Mouse (Mus musculus): Measurements from ENCODE around the gene Cep44. TPM values are rescaled to one million over a fixed set of nuclear protein-coding genes. Genes with fewer than 3 reads are reported as not detected.

Gene Cep44
- 22.0 TPM for polyA plus RNA-seq (2014; fragmentation: Illumina TruSeq; extraction: RNeasy Lipid Tissue Mini Kit (QIAGEN cat#74804); ENCODE audit: low read depth, low replicate concordance)

DNA sequence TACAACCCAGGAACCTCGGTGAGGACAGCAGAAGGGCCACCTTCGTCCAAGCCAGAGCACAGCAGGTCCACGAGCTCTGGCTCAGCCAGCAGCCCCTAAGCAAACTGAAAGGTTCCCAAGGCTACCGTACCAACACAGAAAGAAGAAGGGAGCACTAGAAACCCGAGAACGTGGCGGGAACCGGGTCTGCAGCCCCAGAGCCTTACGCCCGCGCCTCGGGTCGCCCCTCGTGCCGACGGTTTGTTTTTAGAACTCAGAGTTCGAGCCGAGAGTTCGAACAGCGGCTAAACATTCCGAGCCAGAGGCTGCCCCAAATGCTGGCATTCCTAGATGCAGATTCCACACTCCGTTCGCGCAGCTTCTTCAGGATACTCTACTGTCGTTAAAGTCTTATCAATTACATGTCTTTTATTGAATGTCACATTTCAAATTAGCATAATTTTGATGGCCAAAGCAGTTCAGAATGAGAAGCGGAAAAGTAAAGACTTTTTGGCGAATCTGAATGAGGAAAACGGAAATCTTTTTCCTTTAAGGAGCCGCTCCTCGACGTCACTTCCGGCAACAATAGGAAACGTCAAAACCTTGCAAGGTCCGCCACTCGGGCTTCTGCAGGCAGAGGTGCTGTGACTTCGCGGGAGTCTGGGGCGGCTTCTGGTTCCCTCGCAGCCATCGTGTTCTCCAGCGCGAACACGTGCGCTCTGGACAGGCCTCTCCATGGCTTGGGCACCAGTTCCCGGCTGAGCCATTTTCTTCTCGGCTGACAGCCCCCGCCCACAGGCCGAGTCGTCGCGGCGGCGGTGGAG is at the start of gene Cep44, which contains the start of gene Fbxo8:
Gene Cep44, minus strand, starts transcription at position 490 of the 803 bp plus-strand sequence.
Gene Fbxo8, plus strand, starts transcription at position 533 of the 803 bp plus-strand sequence.

Other genes starting within 250 kb of the Cep44 start
- gene Fbxo8, start within 50 bp of the Cep44 start, polyA plus RNA-seq (2014; fragmentation: Illumina TruSeq; extraction: RNeasy Lipid Tissue Mini Kit (QIAGEN cat#74804); ENCODE audit: low read depth, low replicate concordance) = 169 TPM